Mouse (Mus musculus): ENCODE results near the gene Clpsl2. TPM values are rescaled to one million over a fixed set of nuclear protein-coding genes. Genes with fewer than 3 reads are reported as not detected.
A peak's percentile ranks its signal among the peaks of the same experiment; 100 is the strongest.

Gene Clpsl2
- polyA plus RNA-seq, 1 experiment from 2014 or later = not detected

- H3K4me3 ChIP-seq (replicated peaks; ENCODE audit: low read length) = no peak overlapping the region
- H3K9me3 ChIP-seq (ENCODE audit: control insufficient read depth, low read length) = no peaks in the 10 kb centered on the region
- H3K36me3 ChIP-seq (replicated peaks; ENCODE audit: control insufficient read depth, insufficient read depth) = peaks cover 69% of the 10 kb centered on the region
- ATAC-seq (ENCODE audit: low FRiP score) (no peak), DNase-seq (ENCODE audit: low spot score) (no peak)
- no peaks in the 10 kb centered on the region for H3K27me3 ChIP-seq (ENCODE audit: control insufficient read depth, insufficient read depth, low read length)
- 94% methylated on average over 2 of the region's 2 CpGs for WGBS
- no peak overlapping the region for H3K9ac ChIP-seq
- no peak overlapping the region for H3K4me2 ChIP-seq (replicated peaks)
- no peaks in the 10 kb centered on the region for H3K4me1 ChIP-seq (replicated peaks; ENCODE audit: control insufficient read depth, insufficient read depth, low read length)
- no peak overlapping the region for H3K27ac ChIP-seq
Observed at GRCm38 (mm10) chr17:28588591-28588990, 39.4 kb downstream of the Clpsl2 start.

GRCm38 (mm10) chr17:28590596-28590995 lies 41.4 kb downstream of the Clpsl2 start:
- H3K9me3 ChIP-seq (ENCODE audit: control insufficient read depth, low read length) = no peaks in the 10 kb centered on the region
- H3K4me2 ChIP-seq (replicated peaks) = no peak overlapping the region
- DNase-seq (ENCODE audit: low spot score) (no peak), ATAC-seq (ENCODE audit: low FRiP score) (no peak)
- no peaks in the 10 kb centered on the region for H3K4me1 ChIP-seq (replicated peaks; ENCODE audit: control insufficient read depth, insufficient read depth, low read length)
- no peaks in the 10 kb centered on the region for H3K27me3 ChIP-seq (ENCODE audit: control insufficient read depth, insufficient read depth, low read length)
- H3K9ac ChIP-seq = no peak overlapping the region
- 94% methylated on average over 3 of the region's 3 CpGs for WGBS
- peaks cover 87% of the 10 kb centered on the region for H3K36me3 ChIP-seq (replicated peaks; ENCODE audit: control insufficient read depth, insufficient read depth)
- no peak overlapping the region for H3K4me3 ChIP-seq (replicated peaks; ENCODE audit: low read length)
- H3K27ac ChIP-seq = no peak overlapping the region

GRCm38 (mm10) chr17:28591476-28591875 lies 42.3 kb downstream of the Clpsl2 start:
- Histone ChIP-seq H3K27me3 (ENCODE audit: control insufficient read depth, insufficient read depth, low read length) (no peaks in the 10 kb centered on the region), H3K4me1 (replicated peaks; ENCODE audit: control insufficient read depth, insufficient read depth, low read length) (no peaks in the 10 kb centered on the region), H3K36me3 (replicated peaks; ENCODE audit: control insufficient read depth, insufficient read depth) (peaks cover 95% of the 10 kb centered on the region), H3K9ac (no peak overlapping the region), H3K4me3 (replicated peaks; ENCODE audit: low read length) (no peak overlapping the region), H3K9me3 (ENCODE audit: control insufficient read depth, low read length) (no peaks in the 10 kb centered on the region), H3K4me2 (replicated peaks) (no peak overlapping the region), H3K27ac (no peak overlapping the region)
- WGBS = 96% methylated on average over 5 of the region's 5 CpGs
- ATAC-seq (ENCODE audit: low FRiP score) (no peak), DNase-seq (ENCODE audit: low spot score) (no peak)

GRCm38 (mm10) chr17:28592998-28593397 lies 43.8 kb downstream of the Clpsl2 start:
- DNase-seq (ENCODE audit: low spot score) = peak; percentile 79
- Histone ChIP-seq H3K27ac (no peak overlapping the region), H3K4me1 (replicated peaks; ENCODE audit: control insufficient read depth, insufficient read depth, low read length) (no peaks in the 10 kb centered on the region), H3K9me3 (ENCODE audit: control insufficient read depth, low read length) (no peaks in the 10 kb centered on the region), H3K4me2 (replicated peaks) (no peak overlapping the region), H3K9ac (no peak overlapping the region), H3K27me3 (ENCODE audit: control insufficient read depth, insufficient read depth, low read length) (no peaks in the 10 kb centered on the region), H3K36me3 (replicated peaks; ENCODE audit: control insufficient read depth, insufficient read depth) (peaks cover 96% of the 10 kb centered on the region), H3K4me3 (replicated peaks; ENCODE audit: low read length) (no peak overlapping the region)
- ATAC-seq (ENCODE audit: low FRiP score) = no peak
- 18% methylated on average over 4 of the region's 4 CpGs for WGBS

- H3K27ac ChIP-seq = no peak overlapping the region
- H3K9ac ChIP-seq = no peak overlapping the region
- no peak for DNase-seq (ENCODE audit: low spot score)
- peaks cover 94% of the 10 kb centered on the region for H3K36me3 ChIP-seq (replicated peaks; ENCODE audit: control insufficient read depth, insufficient read depth)
- ATAC-seq (ENCODE audit: low FRiP score) = no peak
- no peak overlapping the region for H3K4me3 ChIP-seq (replicated peaks; ENCODE audit: low read length)
- H3K4me2 ChIP-seq (replicated peaks) = no peak overlapping the region
- H3K4me1 ChIP-seq (replicated peaks; ENCODE audit: control insufficient read depth, insufficient read depth, low read length) = no peaks in the 10 kb centered on the region
- H3K9me3 ChIP-seq (ENCODE audit: control insufficient read depth, low read length) = no peaks in the 10 kb centered on the region
- H3K27me3 ChIP-seq (ENCODE audit: control insufficient read depth, insufficient read depth, low read length) = no peaks in the 10 kb centered on the region
- 79% methylated on average over 4 of the region's 4 CpGs for WGBS
Observed at GRCm38 (mm10) chr17:28593965-28594364, 44.8 kb downstream of the Clpsl2 start.

GRCm38 (mm10) chr17:28600780-28601179 lies 51.6 kb downstream of the Clpsl2 start:
- ATAC-seq (ENCODE audit: low FRiP score) (no peak), DNase-seq (ENCODE audit: low spot score) (no peak)
- Histone ChIP-seq H3K9ac (no peak overlapping the region), H3K36me3 (replicated peaks; ENCODE audit: control insufficient read depth, insufficient read depth) (peaks cover 97% of the 10 kb centered on the region), H3K27ac (no peak overlapping the region), H3K4me2 (replicated peaks) (no peak overlapping the region), H3K4me1 (replicated peaks; ENCODE audit: control insufficient read depth, insufficient read depth, low read length) (no peaks in the 10 kb centered on the region), H3K9me3 (ENCODE audit: control insufficient read depth, low read length) (no peaks in the 10 kb centered on the region), H3K27me3 (ENCODE audit: control insufficient read depth, insufficient read depth, low read length) (no peaks in the 10 kb centered on the region), H3K4me3 (replicated peaks; ENCODE audit: low read length) (no peak overlapping the region)
- 94% methylated on average over 5 of the region's 5 CpGs for WGBS

GRCm38 (mm10) chr17:28601557-28602250 lies 52.5 kb downstream of the Clpsl2 start:
- ATAC-seq (ENCODE audit: low FRiP score) (no peak), DNase-seq (ENCODE audit: low spot score) (no peak)
- Histone ChIP-seq H3K9me3 (ENCODE audit: control insufficient read depth, low read length) (no peaks in the 10 kb centered on the region), H3K9ac (no peak overlapping the region), H3K4me3 (replicated peaks; ENCODE audit: low read length) (no peak overlapping the region), H3K4me2 (replicated peaks) (no peak overlapping the region), H3K27me3 (ENCODE audit: control insufficient read depth, insufficient read depth, low read length) (no peaks in the 10 kb centered on the region), H3K27ac (no peak overlapping the region), H3K4me1 (replicated peaks; ENCODE audit: control insufficient read depth, insufficient read depth, low read length) (no peaks in the 10 kb centered on the region), H3K36me3 (replicated peaks; ENCODE audit: control insufficient read depth, insufficient read depth) (peaks cover 97% of the 10 kb centered on the region)
- WGBS = 87% methylated on average over 9 of the region's 9 CpGs

Small RNA genes lying within 50 kb of the gene (microRNA-seq; reads per million reads assigned to microRNA genes)
- not detected for gene Gm25195
- gene Mir6969 = not detected

Other genes starting within 250 kb of the Clpsl2 start
- gene Fance, start 235.9 kb upstream of the Clpsl2 start, polyA plus RNA-seq (2014; fragmentation: Nextera tagmentation; extraction: Ambion mirVana) = 22.0 and 22.6 TPM in 2 replicates
- 370 and 441 TPM in 2 replicates for gene Rpl10a, start 220.9 kb upstream of the Clpsl2 start, polyA plus RNA-seq (2014; fragmentation: Nextera tagmentation; extraction: Ambion mirVana)
- gene Tead3, start 198.6 kb upstream of the Clpsl2 start, polyA plus RNA-seq (2014; fragmentation: Nextera tagmentation; extraction: Ambion mirVana) = 1.3 and 1.4 TPM in 2 replicates
- 1.2 and 1.7 TPM in 2 replicates for gene Tulp1, start 184.2 kb upstream of the Clpsl2 start, polyA plus RNA-seq (2014; fragmentation: Nextera tagmentation; extraction: Ambion mirVana)
- 8.2 and 9.8 TPM in 2 replicates for gene Fkbp5, start 31.9 kb upstream of the Clpsl2 start, polyA plus RNA-seq (2014; fragmentation: Nextera tagmentation; extraction: Ambion mirVana)
- gene Armc12, start 18.6 kb upstream of the Clpsl2 start, polyA plus RNA-seq (2014; fragmentation: Nextera tagmentation; extraction: Ambion mirVana) = not detected in 2 replicates
- not detected in 2 replicates for gene Clps, start 11.4 kb downstream of the Clpsl2 start, polyA plus RNA-seq (2014; fragmentation: Nextera tagmentation; extraction: Ambion mirVana)
- gene Lhfpl5, start 26.2 kb downstream of the Clpsl2 start, polyA plus RNA-seq (2014; fragmentation: Nextera tagmentation; extraction: Ambion mirVana) = 13.5 and 13.7 TPM in 2 replicates
- 110 TPM in 2 replicates for gene Srpk1, start 73.3 kb downstream of the Clpsl2 start, polyA plus RNA-seq (2014; fragmentation: Nextera tagmentation; extraction: Ambion mirVana)
- 1.8 and 2.3 TPM in 2 replicates for gene Slc26a8, start 140.8 kb downstream of the Clpsl2 start, polyA plus RNA-seq (2014; fragmentation: Nextera tagmentation; extraction: Ambion mirVana)
- gene Mapk14, start 141.9 kb downstream of the Clpsl2 start, polyA plus RNA-seq (2014; fragmentation: Nextera tagmentation; extraction: Ambion mirVana) = 34.1 and 36.5 TPM in 2 replicates
- gene AC170998.1, start 176.7 kb downstream of the Clpsl2 start, polyA plus RNA-seq (2014; fragmentation: Nextera tagmentation; extraction: Ambion mirVana) = 0.98 and 2.0 TPM in 2 replicates
- 0.56 and 1.6 TPM in 2 replicates for gene Mapk13, start 219.9 kb downstream of the Clpsl2 start, polyA plus RNA-seq (2014; fragmentation: Nextera tagmentation; extraction: Ambion mirVana)

Data from hindbrain, embryonic 14.5 days (tissue).